Mouse (Mus musculus) layer of hippocampus, adult 9-11 months (tissue): ENCODE data around the gene Shisa5.

Source experiments
- DNase-seq: peaks from one replicate; pipeline ENCODE4 v3.0.0; 2022

Gene Shisa5

GRCm38 (mm10) chr9:109038086-109038895, at the start of gene Shisa5:
TSS of gene Shisa5 (plus strand) at chr9:109038565.
- no peak for DNase-seq

- DNase-seq, result no peak
These were observed 48.4 kb upstream of the Shisa5 start for GRCm38 (mm10) chr9:108989802-108990461.

- DNase-seq, result no peak
These were observed 47.9 kb upstream of the Shisa5 start for GRCm38 (mm10) chr9:108990462-108990820.

- DNase-seq, result peak; percentile 99
These were observed 46.8 kb upstream of the Shisa5 start, which contains the start of gene Pfkfb4 for GRCm38 (mm10) chr9:108991428-108992084. TSS of gene Pfkfb4 (plus strand) at chr9:108991778.

- DNase-seq, result no peak
These were observed 46.3 kb upstream of the Shisa5 start for GRCm38 (mm10) chr9:108992085-108992469.

- no peak for DNase-seq
These were observed 45.6 kb upstream of the Shisa5 start for GRCm38 (mm10) chr9:108992620-108993361.

- no peak for DNase-seq
These were observed 42.0 kb upstream of the Shisa5 start for GRCm38 (mm10) chr9:108996411-108996810.

- no peak for DNase-seq
These were observed 39.8 kb upstream of the Shisa5 start for GRCm38 (mm10) chr9:108998287-108999166.

- no peak for DNase-seq
These were observed 39.2 kb upstream of the Shisa5 start for GRCm38 (mm10) chr9:108999167-108999526.

- DNase-seq, result no peak
These were observed 37.6 kb upstream of the Shisa5 start for GRCm38 (mm10) chr9:109000726-109001125.

- no peak for DNase-seq
These were observed 35.2 kb upstream of the Shisa5 start for GRCm38 (mm10) chr9:109003201-109003600.

- DNase-seq, result no peak
These were observed 31.2 kb upstream of the Shisa5 start for GRCm38 (mm10) chr9:109007025-109007780.

GRCm38 (mm10) chr9:109008081-109008480, 30.3 kb upstream of the Shisa5 start:
- no peak for DNase-seq

- no peak for DNase-seq
These were observed 29.2 kb upstream of the Shisa5 start for GRCm38 (mm10) chr9:109008994-109009635.

GRCm38 (mm10) chr9:109009636-109010315, 28.6 kb upstream of the Shisa5 start:
- no peak for DNase-seq

- no peak for DNase-seq
These were observed 28.1 kb upstream of the Shisa5 start for GRCm38 (mm10) chr9:109010316-109010690.

- DNase-seq, result no peak
These were observed 23.0 kb upstream of the Shisa5 start for GRCm38 (mm10) chr9:109015397-109015796.

- no peak for DNase-seq
These were observed 21.3 kb upstream of the Shisa5 start for GRCm38 (mm10) chr9:109016973-109017604.

- no peak for DNase-seq
These were observed 16.9 kb upstream of the Shisa5 start for GRCm38 (mm10) chr9:109021428-109021827.
